Mouse (Mus musculus) heart, embryonic 15.5 days (tissue): ENCODE results near the gene Mrps17. TPM values are rescaled to one million over a fixed set of nuclear protein-coding genes. Genes with fewer than 3 reads are reported as not detected.

ENCODE experiments used
- ATAC-seq: fragments of 200-750 bp; cut with Nextera tagmentation; replicated peaks from 2 replicates; pipeline ENCODE4 v1.8.0; 2017; ENCODE audit warnings: low read depth, moderate TSS enrichment; ENCODE audit not compliant: insufficient number of reproducible peaks, insufficient read depth, low FRiP score
- H3K27ac ChIP-seq: fragments of 300-500 bp; sonication (generic); 2 replicates; pipeline ENCODE4 v1.5.1; 2015; ENCODE audit warnings: mild to moderate bottlenecking, inconsistent platforms
- H3K27me3 ChIP-seq: fragments of 300-500 bp; sonication (generic); 2 replicates; pipeline ENCODE4 v1.6.1; 2015; ENCODE audit warnings: inconsistent platforms
- H3K36me3 ChIP-seq: fragments of 300-500 bp; sonication (generic); 2 replicates; pipeline ENCODE4 v1.6.1; 2015; ENCODE audit warnings: mild to moderate bottlenecking, inconsistent platforms
- H3K4me1 ChIP-seq: fragments of 300-500 bp; sonication (generic); replicated peaks from 2 replicates; pipeline ENCODE4 v1.6.1; 2015; ENCODE audit warnings: inconsistent platforms
- H3K4me2 ChIP-seq: fragments of 300-500 bp; sonication (generic); 2 replicates; pipeline ENCODE4 v1.6.1; 2015; ENCODE audit warnings: inconsistent platforms, mild to moderate bottlenecking, moderate library complexity
- H3K4me3 ChIP-seq: fragments of 300-500 bp; sonication (generic); 2 replicates; pipeline ENCODE4 v1.5.1; 2015; ENCODE audit warnings: mild to moderate bottlenecking, inconsistent platforms
- H3K9ac ChIP-seq: fragments of 300-500 bp; sonication (generic); 2 replicates; pipeline ENCODE4 v1.6.1; 2015; ENCODE audit warnings: mild to moderate bottlenecking, inconsistent platforms
- H3K9me3 ChIP-seq: fragments of 300-500 bp; sonication (generic); replicated peaks from 2 replicates; pipeline ENCODE4 v1.6.1; 2016; ENCODE audit warnings: inconsistent platforms
- WGBS: fragments of 180-500 bp; shearing (Covaris S2); methylation state at CpG from one replicate; pipeline ENCODE4 v1.1.7; 2015; ENCODE audit warnings: mixed read lengths; 5-methylcytosine and 5-hydroxymethylcytosine counted together
- polyA plus RNA-seq: library from polyadenylated mRNA; unstranded; fragments of >200 nt; fragmentation: Nextera tagmentation; extraction: Ambion mirVana; gene quantifications from 2 replicates; pipeline ENCODE4 v1.2.1, GENCODE M21; 2015

Gene Mrps17
- polyA plus RNA-seq, 1 experiment from 2014 or later: 157 TPM

DNA sequence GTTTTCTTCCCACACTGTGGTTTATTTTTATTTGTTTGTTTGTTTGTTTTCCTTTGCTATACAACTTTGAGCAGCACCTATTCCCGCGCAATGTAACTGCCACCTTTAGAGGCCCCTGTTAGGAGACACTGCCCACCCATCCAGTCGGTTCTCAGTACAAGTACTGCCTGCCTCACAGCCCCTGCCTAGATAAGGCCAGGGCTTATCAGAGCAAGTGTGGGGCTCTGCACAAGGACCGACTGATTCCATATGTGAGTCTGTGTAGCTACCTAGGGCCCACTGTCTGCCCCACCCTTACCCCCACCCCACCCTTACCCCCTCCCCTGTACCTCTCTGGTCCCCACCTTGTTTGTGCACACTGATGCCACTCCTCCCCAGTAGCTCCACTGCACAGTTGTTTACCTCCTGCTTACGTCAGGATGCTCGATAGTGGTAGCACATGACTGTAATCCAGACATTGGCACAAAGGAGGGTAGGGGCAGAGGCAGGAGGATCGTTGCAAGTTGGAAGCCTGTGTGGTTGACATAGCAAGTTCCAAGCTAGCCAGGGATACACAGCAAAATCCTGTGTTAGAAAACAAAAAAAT is 27.7 kb downstream of the Mrps17 start:
- WGBS: 44% methylated on average over 7 of the region's 7 CpGs
- no peaks in the 10 kb centered on the region for H3K27me3 ChIP-seq
- no peaks in the 10 kb centered on the region for H3K9me3 ChIP-seq
- peaks cover 70% of the 10 kb centered on the region for H3K36me3 ChIP-seq
- H3K4me1 ChIP-seq: peaks cover 13% of the 10 kb centered on the region; the same call in 1 of the 2 replicates
- no peak overlapping the region for H3K4me2 ChIP-seq
- H3K9ac ChIP-seq: no peak overlapping the region
- no peak for ATAC-seq
- no peak overlapping the region for H3K4me3 ChIP-seq
- peak overlapping the region; percentile 50; the same call in 1 of the 2 replicates for H3K27ac ChIP-seq

DNA sequence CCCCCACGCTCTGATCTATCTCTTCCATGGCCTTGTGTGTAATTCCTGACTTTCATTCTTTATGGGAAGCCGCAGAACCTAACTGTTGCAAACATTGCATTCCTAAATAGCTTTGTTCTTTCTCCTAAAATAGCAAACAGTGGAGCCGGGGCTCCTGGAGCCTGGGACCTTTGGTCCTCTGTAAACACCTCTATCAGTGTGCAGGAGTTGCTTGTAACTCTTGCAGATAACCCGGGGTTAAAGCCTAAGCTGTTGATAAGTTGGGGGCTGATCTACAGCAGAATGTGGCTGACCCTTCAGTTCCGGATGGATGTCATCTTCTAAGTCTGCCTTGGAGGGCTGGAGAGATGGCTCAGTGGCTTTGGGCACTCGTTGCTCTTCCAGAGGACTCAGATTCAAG is 28.8 kb downstream of the Mrps17 start:
- no peak for ATAC-seq
- Histone ChIP-seq H3K4me2 (no peak overlapping the region), H3K27ac (peak overlapping the region; percentile 50), H3K4me3 (no peak overlapping the region), H3K4me1 (peaks cover 13% of the 10 kb centered on the region; the same call in 1 of the 2 replicates), H3K9me3 (no peaks in the 10 kb centered on the region), H3K36me3 (peaks cover 78% of the 10 kb centered on the region), H3K9ac (no peak overlapping the region), H3K27me3 (no peaks in the 10 kb centered on the region)
- WGBS: 22% methylated on average over 6 of the region's 6 CpGs

DNA sequence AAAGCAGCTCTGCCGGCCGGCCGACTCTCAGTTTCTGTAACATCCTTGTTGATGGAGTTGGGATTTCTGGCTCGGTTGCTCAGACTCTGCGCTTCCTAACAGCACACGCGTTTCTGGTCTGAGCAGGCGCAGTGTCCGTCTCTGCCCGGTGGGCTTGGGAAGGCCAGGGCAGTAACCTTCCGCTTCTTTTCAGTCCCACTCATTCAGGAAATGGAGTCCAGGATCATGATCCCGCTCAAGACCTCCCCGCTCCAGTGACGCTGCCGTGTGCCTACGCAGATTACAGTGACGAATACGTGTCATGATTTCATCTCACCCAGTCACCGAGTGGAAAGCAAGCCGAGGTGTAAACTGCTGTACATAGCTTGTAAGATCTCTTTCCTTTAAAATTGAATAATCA is 41.6 kb downstream of the Mrps17 start:
- Histone ChIP-seq H3K4me2 (no peak overlapping the region), H3K4me1 (no peaks in the 10 kb centered on the region), H3K27me3 (no peaks in the 10 kb centered on the region), H3K36me3 (peaks cover 48% of the 10 kb centered on the region), H3K9ac (no peak overlapping the region), H3K9me3 (no peaks in the 10 kb centered on the region), H3K4me3 (no peak overlapping the region), H3K27ac (no peak overlapping the region)
- 89% methylated on average over 20 of the region's 20 CpGs for WGBS
- ATAC-seq: no peak

DNA sequence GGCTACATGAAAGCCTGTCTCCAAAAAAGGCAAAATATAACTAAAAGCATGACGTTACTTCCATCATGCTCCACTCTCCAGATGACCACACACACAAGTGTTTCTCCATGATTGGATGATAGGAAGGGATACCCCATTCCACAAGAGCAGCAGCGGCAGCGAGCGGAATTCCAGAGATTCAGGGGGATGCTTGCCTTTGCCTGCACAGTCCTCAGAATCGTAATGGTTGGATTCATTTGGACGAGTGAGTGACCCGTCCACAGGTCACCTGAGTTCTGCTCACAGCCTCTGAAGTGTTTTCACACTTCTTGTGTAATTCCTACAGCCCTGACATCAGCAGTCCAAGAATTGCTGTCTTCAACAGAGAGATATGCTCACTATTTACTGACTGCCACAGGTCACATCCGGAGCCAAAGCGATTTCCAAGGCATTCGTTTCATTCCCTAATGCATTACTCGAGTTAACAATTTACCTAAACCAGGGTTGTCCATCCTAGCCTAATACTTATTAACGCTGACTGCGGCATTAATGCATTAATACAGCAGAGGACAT is 44.7 kb downstream of the Mrps17 start:
- Histone ChIP-seq H3K27ac (no peak overlapping the region), H3K27me3 (no peaks in the 10 kb centered on the region), H3K9ac (no peak overlapping the region), H3K4me3 (no peak overlapping the region), H3K36me3 (peaks cover 25% of the 10 kb centered on the region), H3K4me1 (no peaks in the 10 kb centered on the region), H3K4me2 (no peak overlapping the region), H3K9me3 (no peaks in the 10 kb centered on the region)
- WGBS: 76% methylated on average over 13 of the region's 13 CpGs
- ATAC-seq: no peak

DNA sequence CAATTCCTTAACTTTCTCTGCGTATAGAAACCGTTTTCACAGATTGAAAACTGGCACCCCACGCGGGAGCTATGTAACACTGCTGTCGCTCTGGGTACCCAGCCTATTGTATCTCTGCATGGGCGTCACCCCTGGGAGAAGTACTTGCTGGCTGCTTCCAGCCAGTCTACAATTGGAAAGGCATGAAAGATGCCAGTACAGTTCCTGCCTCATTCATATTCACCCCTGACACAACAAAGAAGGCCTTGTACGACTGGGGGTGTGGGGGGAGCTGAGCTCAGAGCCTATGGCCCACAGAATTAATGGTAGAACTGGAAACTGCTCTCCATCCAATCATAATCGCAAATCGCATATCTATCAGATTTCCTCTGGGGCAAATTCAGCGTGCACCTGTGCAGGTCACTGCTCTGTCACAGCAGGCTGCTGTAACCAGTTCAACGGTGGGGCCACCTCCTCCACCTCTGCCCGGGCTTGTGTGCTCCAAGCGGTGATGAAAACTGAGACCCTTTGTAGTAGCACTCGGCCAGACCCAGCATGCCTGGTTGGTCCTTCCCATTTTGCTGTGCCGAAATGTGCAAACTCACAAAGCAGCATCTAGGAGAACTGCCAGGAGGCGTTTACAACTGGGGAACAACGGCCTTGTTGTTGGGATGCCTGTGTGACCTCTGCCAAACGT is 46.7 kb downstream of the Mrps17 start:
- no peaks in the 10 kb centered on the region for H3K9me3 ChIP-seq
- H3K36me3 ChIP-seq: peaks cover 14% of the 10 kb centered on the region
- no peaks in the 10 kb centered on the region for H3K4me1 ChIP-seq
- WGBS: 75% methylated on average over 18 of the region's 18 CpGs
- ATAC-seq: no peak
- H3K27me3 ChIP-seq: no peaks in the 10 kb centered on the region
- no peak overlapping the region for H3K4me3 ChIP-seq
- no peak overlapping the region for H3K27ac ChIP-seq
- no peak overlapping the region for H3K9ac ChIP-seq
- no peak overlapping the region for H3K4me2 ChIP-seq

DNA sequence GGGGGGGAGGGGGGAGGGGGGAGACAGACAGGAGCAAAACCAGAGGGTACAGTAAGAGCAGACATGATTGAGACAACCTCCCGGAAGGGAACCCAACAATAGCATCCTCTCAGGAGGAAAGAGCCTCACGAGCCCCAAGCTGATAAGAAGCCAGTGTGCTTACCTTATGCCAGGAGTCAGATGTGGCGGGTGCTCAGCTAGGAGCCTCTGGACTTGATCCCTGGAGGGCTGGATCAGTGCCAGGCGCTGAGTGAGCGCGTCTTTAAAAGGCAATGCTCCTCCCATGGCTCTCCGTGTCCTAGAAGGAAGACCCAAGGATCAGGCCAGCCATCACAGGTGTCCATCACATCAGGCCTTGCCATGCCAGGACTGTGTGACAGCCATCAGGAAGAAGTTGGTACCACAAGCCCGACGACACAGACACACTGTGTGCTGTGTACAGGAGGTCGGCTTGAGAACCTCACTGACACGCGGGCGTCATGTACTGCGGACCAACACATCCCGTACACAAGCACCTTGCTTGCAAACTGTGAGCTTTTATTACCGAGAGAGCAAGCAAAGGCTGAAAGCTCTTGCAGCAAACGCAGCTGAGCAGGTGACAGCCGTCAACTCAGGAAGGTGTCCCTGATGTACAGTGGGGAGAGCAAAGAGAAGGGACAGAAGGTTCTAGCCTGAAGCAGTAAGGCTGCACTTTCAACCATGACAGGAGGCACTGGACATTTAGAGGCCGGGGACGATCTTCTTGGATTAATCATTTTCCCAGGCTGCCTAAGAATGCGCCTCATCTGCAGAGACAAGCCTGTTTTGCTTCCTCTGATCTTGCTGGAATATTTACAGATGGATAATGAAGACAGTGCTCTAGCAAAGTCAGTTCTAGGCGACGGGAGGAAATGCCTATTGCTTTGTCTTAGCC is 55.4 kb downstream of the Mrps17 start:
- H3K4me2 ChIP-seq: peak overlapping the region; percentile 19; the same call in 1 of the 2 replicates
- H3K9ac ChIP-seq: no peak overlapping the region
- H3K4me1 ChIP-seq: no peaks in the 10 kb centered on the region; the same call in none of the 2 replicates
- H3K36me3 ChIP-seq: peaks cover 6% of the 10 kb centered on the region; the same call in 1 of the 2 replicates
- H3K4me3 ChIP-seq: no peak overlapping the region
- H3K27ac ChIP-seq: peak overlapping the region; percentile 25; the same call in 1 of the 2 replicates
- H3K27me3 ChIP-seq: no peaks in the 10 kb centered on the region
- no peaks in the 10 kb centered on the region for H3K9me3 ChIP-seq
- WGBS: 53% methylated on average over 23 of the region's 23 CpGs
- ATAC-seq: peak; percentile 70; the same call in 1 of the 2 replicates

Other genes starting within 250 kb of the Mrps17 start
- 22.9 and 28.0 TPM in 2 replicates for gene Sfswap, start 214.3 kb upstream of the Mrps17 start, polyA plus RNA-seq
- 1.3 and 2.0 TPM in 2 replicates for gene Mmp17, start 131.3 kb upstream of the Mrps17 start, polyA plus RNA-seq
- gene Zfp11, start 45.4 kb upstream of the Mrps17 start, polyA plus RNA-seq: 3.0 and 4.0 TPM in 2 replicates
- not detected in 2 replicates for gene Sept14, start 7.0 kb upstream of the Mrps17 start, polyA plus RNA-seq
- gene Nipsnap2, start 9.6 kb downstream of the Mrps17 start, polyA plus RNA-seq: 299 and 399 TPM in 2 replicates
- 26.3 and 29.3 TPM in 2 replicates for gene Psph, start 72.0 kb downstream of the Mrps17 start, polyA plus RNA-seq
- 20.8 and 26.2 TPM in 2 replicates for gene Sumf2, start 131.5 kb downstream of the Mrps17 start, polyA plus RNA-seq
- gene Chchd2, start 172.0 kb downstream of the Mrps17 start, polyA plus RNA-seq: 889 and 921 TPM in 2 replicates
- 2.1 and 2.6 TPM in 2 replicates for gene Zbed5, start 180.2 kb downstream of the Mrps17 start, polyA plus RNA-seq
- 2.3 and 2.5 TPM in 2 replicates for gene Phkg1, start 183.1 kb downstream of the Mrps17 start, polyA plus RNA-seq
- gene Nupr1l, start 193.0 kb downstream of the Mrps17 start, polyA plus RNA-seq: 2.0 and 2.8 TPM in 2 replicates
- 13.2 and 14.3 TPM in 2 replicates for gene Vkorc1l1, start 226.5 kb downstream of the Mrps17 start, polyA plus RNA-seq